Mouse (Mus musculus) E14TG2a.4 (cell line): ENCODE measurements around the gene Bcl9.

Experiments used
- CTCF ChIP-seq: conservative IDR thresholded peaks from 2 replicates; pipeline ENCODE4 v1.5.1; 2014; ENCODE audit warnings: low read length
- NANOG ChIP-seq: IDR thresholded peaks from 2 replicates; pipeline ENCODE4 v1.6.1; 2014; ENCODE audit warnings: borderline replicate concordance, low read length, mixed read lengths
- POU5F1 ChIP-seq: IDR thresholded peaks from 2 replicates; pipeline ENCODE4 v1.6.1; 2014; ENCODE audit warnings: low read length, borderline replicate concordance

DNA sequence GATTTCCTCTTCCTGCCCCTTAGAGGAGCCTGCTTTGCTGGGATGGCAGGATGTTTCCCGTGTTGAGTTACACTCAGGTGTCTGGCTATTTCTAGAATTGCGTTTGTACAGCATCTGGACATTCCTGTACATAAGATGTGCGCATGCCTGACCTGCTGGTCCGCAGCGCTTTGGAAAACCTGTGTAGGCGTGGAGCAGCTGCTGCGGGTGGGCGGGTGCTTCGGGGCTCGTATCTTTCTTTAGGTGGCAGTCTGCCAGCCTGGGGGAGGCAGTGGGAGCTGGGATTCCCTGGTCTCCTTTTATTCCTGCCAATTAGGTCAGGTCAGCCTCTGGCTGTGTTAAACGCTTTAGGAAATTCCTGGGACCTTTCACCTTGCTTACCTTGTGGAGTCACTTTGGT lies 39.6 kb upstream of the Bcl9 start:
- TF ChIP-seq CTCF (no peak), POU5F1 (no peak), NANOG (no peak)
